Mouse (Mus musculus) 3T3-L1 (cell line): ENCODE measurements at regions not wholly inside any gene's neighbourhood (a gene's known extent, or its start where the extent isn't known, plus 50 kb on each side); places are given as distances from the start of the nearest gene placed in this dataset.

Experiments
- DNase-seq: peaks from one replicate; pipeline ENCODE4 v3.0.0-alpha.2; 2015; ENCODE audit warnings: low read depth, low spot score

GRCm38 (mm10) chr8:56202342-56202741 is 92.0 kb upstream of the Hpgd start:
- DNase-seq: no peak

GRCm38 (mm10) chr8:56211922-56212635 is 82.3 kb upstream of the Hpgd start:
- no peak for DNase-seq

- DNase-seq: no peak
Measured at GRCm38 (mm10) chr8:56218837-56219236, 75.5 kb upstream of the Hpgd start.

- DNase-seq: no peak
Measured at GRCm38 (mm10) chr8:56219391-56219790, 75.0 kb upstream of the Hpgd start.

GRCm38 (mm10) chr8:56223010-56223409 is 71.4 kb upstream of the Hpgd start:
- DNase-seq: peak; percentile 35

GRCm38 (mm10) chr8:56230645-56231330 is 63.6 kb upstream of the Hpgd start:
- no peak for DNase-seq

- no peak for DNase-seq
Measured at GRCm38 (mm10) chr8:56231930-56232329, 62.5 kb upstream of the Hpgd start.

GRCm38 (mm10) chr8:56232552-56232951 is 61.8 kb upstream of the Hpgd start:
- peak; percentile 6 for DNase-seq

GRCm38 (mm10) chr8:56233816-56234215 is 60.6 kb upstream of the Hpgd start:
- no peak for DNase-seq

- DNase-seq: no peak
Measured at GRCm38 (mm10) chr8:56234238-56234637, 60.1 kb upstream of the Hpgd start.

GRCm38 (mm10) chr8:56243330-56243729 is 51.1 kb upstream of the Hpgd start:
- no peak for DNase-seq
